Mouse (Mus musculus) heart, postnatal 36 days (tissue): ENCODE measurements around the gene Nlgn2. TPM values are rescaled to one million over a fixed set of nuclear protein-coding genes. Genes with fewer than 3 reads are reported as not detected.

Source experiments
- DNase-seq, 2 experiments: peaks; one replicate each; pipeline ENCODE4 v3.0.0; 2021 to 2022
- intact Hi-C: fragments of 180-260 bp; cut with DNase I; formaldehyde crosslinking; loops from one replicate; pipeline ENCODE4 v1.15.1; 2025
- total RNA-seq, 2 experiments: library from RNA; stranded (reverse); gene quantifications; 2 replicates each; pipeline ENCODE4 v1.2.3; 2021

Gene Nlgn2
- 1 to 10 TPM; 4.6 to 4.8 TPM for total RNA-seq

- intact Hi-C loops = no loop called here
- DNase-seq = no peak
Measured at GRCm38 (mm10) chr11:69837604-69837951, at the start of gene Nlgn2. Nlgn2 (minus strand) TSS chr11:69837784.

- DNase-seq = no peak
- intact Hi-C loops = no loop called here
Measured at GRCm38 (mm10) chr11:69886907-69887635, 49.5 kb upstream of the Nlgn2 start.

- intact Hi-C loops = no loop called here
- no peak for DNase-seq
Measured at GRCm38 (mm10) chr11:69884663-69885062, 47.1 kb upstream of the Nlgn2 start.

- no peak for DNase-seq
- intact Hi-C loops = no loop called here
Measured at GRCm38 (mm10) chr11:69884240-69884639, 46.7 kb upstream of the Nlgn2 start.

GRCm38 (mm10) chr11:69883527-69884151, 46.1 kb upstream of the Nlgn2 start:
- intact Hi-C loops = no loop called here
- no peak for DNase-seq

GRCm38 (mm10) chr11:69883066-69883465, 45.5 kb upstream of the Nlgn2 start:
- DNase-seq = no peak
- intact Hi-C loops = no loop called here

GRCm38 (mm10) chr11:69881787-69882670, 44.4 kb upstream of the Nlgn2 start:
- no peak for DNase-seq
- intact Hi-C loops = loop anchor here (2.0 kb wide), 2 partner anchors 39 to 123 kb away; partner anchors contain the start of genes Eif5a and Polr2a

- peak; percentile 92 to 93 for DNase-seq
- intact Hi-C loops = loop anchor here (2.0 kb wide), 2 partner anchors 40 to 122 kb away; partner anchors contain the start of genes Eif5a and Polr2a
Measured at GRCm38 (mm10) chr11:69880853-69881603, 43.4 kb upstream of the Nlgn2 start, which contains the start of gene Kctd11. Kctd11 (minus strand) TSS chr11:69881406.

GRCm38 (mm10) chr11:69880506-69880852, 42.9 kb upstream of the Nlgn2 start:
- intact Hi-C loops = loop anchor here (2.0 kb wide), 2 partner anchors 40 to 122 kb away; partner anchors contain the start of genes Eif5a and Polr2a
- no peak for DNase-seq

- DNase-seq = no peak
- intact Hi-C loops = loop anchor here (2.0 to 5.0 kb wide), 3 partner anchors 41 to 197 kb away; partner anchors contain the start of genes Eif5a, Polr2a and Senp3
Measured at GRCm38 (mm10) chr11:69879711-69880110, 42.1 kb upstream of the Nlgn2 start.

GRCm38 (mm10) chr11:69878952-69879351, 41.4 kb upstream of the Nlgn2 start:
- no peak for DNase-seq
- intact Hi-C loops = loop anchor here (5.0 kb wide), 1 partner anchor 197 kb away; the partner anchor contains the start of gene Senp3

GRCm38 (mm10) chr11:69878399-69878798, 40.8 kb upstream of the Nlgn2 start:
- DNase-seq = no peak
- intact Hi-C loops = loop anchor here (5.0 kb wide), 1 partner anchor 196 kb away; the partner anchor contains the start of gene Senp3

- no peak for DNase-seq
- intact Hi-C loops = loop anchor here (2.0 to 5.0 kb wide), 7 partner anchors 31 to 196 kb away; partner anchors contain the start of genes Plscr3, Senp3, Slc2a4 and Tmem256
Measured at GRCm38 (mm10) chr11:69877878-69878277, 40.3 kb upstream of the Nlgn2 start, which contains the start of gene Tmem95. Tmem95 (minus strand) TSS chr11:69878018.

- intact Hi-C loops = loop anchor here (2.0 to 5.0 kb wide), 7 partner anchors 30 to 195 kb away; partner anchors contain the start of genes Plscr3, Senp3, Slc2a4 and Tmem256
- DNase-seq = peak; percentile 87 to 91
Measured at GRCm38 (mm10) chr11:69876867-69877266, 39.3 kb upstream of the Nlgn2 start.

- DNase-seq = peak; percentile 48 to 56
- intact Hi-C loops = loop anchor here (2.0 to 5.0 kb wide), 7 partner anchors 29 to 194 kb away; partner anchors contain the start of genes Plscr3, Senp3, Slc2a4 and Tmem256
Measured at GRCm38 (mm10) chr11:69876186-69876585, 38.6 kb upstream of the Nlgn2 start.

- no peak for DNase-seq
- intact Hi-C loops = no loop called here
Measured at GRCm38 (mm10) chr11:69872451-69872850, 34.9 kb upstream of the Nlgn2 start.

GRCm38 (mm10) chr11:69871822-69872221, 34.2 kb upstream of the Nlgn2 start:
- intact Hi-C loops = no loop called here
- DNase-seq = no peak

GRCm38 (mm10) chr11:69870289-69871069, 32.9 kb upstream of the Nlgn2 start:
- no peak for DNase-seq
- intact Hi-C loops = no loop called here

- DNase-seq = no peak
- intact Hi-C loops = loop anchor here (5.0 kb wide), 1 partner anchor 45 kb away; the partner anchor contains the start of gene Spem1
Measured at GRCm38 (mm10) chr11:69867335-69867734, 29.8 kb upstream of the Nlgn2 start.
